Mouse (Mus musculus) gastrocnemius, postnatal 10 days (tissue): Measurements from ENCODE around the gene Gm34653. TPM values are rescaled to one million over a fixed set of nuclear protein-coding genes. Genes with fewer than 3 reads are reported as not detected.
"Not testable (repeated sequence)": the region's sequence is repeated elsewhere in the genome, so short reads cannot be mapped to it uniquely, and the experiment has no call there.

Experiments
- DNase-seq: peaks from one replicate; pipeline ENCODE4 v3.0.0; 2021; ENCODE audit warnings: mixed read lengths
- total RNA-seq, 2 experiments: library from RNA; stranded (reverse); gene quantifications; 2 replicates each; pipeline ENCODE4 v1.2.3; 2021

Gm34653 gene
- total RNA-seq, 2 experiments from 2014 or later: not detected

DNA sequence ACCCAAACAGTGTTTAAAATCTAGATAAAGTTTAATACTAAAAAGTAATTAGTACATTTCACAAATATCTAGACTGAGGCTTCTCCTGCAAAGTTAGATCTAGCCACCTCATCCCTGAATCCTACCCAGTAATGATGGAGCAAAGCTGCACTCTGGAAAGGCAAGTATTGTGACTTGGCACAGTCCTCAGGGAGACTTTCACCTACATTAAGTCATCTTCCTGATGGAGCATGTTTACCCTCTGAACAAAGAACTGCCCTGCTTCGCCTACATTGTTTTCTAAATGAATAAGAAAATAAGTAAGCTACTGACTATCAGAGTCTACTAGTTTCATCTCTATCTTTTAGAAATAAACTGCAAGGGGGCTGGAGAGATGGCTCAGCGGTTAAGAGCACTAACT lies 14.3 kb upstream of the Gm34653 start:
- DNase-seq: no peak

- peak; percentile 92 for DNase-seq
These were observed 6.9 kb upstream of the Gm34653 start, which contains the start of gene Fbxw2 for GRCm38 (mm10) chr2:34825827-34826459. TSS of gene Fbxw2 (minus strand) at chr2:34826311.

GRCm38 (mm10) chr2:34826460-34827231 lies 6.2 kb upstream of the Gm34653 start:
- DNase-seq: no peak

GRCm38 (mm10) chr2:34827591-34827990 lies 5.2 kb upstream of the Gm34653 start:
- DNase-seq: no peak

DNA sequence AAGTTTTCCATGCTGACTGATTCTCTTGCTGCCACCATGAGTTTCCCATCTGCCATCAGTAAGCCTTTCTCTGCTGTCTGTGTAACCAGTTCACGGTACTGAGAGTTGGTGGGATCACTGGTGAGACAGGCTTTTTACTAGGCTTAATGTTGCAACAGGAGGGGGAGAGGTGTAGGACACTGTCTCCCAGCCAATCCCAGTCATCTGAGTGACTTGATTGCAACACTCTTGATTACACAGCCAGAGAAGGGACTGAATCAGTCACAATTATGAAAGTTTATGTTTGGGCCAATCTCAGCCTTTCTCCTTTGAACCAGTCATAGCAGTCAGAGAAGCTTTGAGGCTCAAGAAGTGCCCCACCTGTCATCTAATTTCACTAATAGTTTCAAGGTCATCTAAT lies 4.8 kb upstream of the Gm34653 start:
- DNase-seq: no peak

GRCm38 (mm10) chr2:34830066-34830465 lies 2.7 kb upstream of the Gm34653 start:
- not testable (repeated sequence) for DNase-seq

- no peak for DNase-seq
These were observed 817 bp downstream of the Gm34653 start for GRCm38 (mm10) chr2:34833624-34834023.

GRCm38 (mm10) chr2:34835669-34836068 lies 2.9 kb downstream of the Gm34653 start:
- no peak for DNase-seq

- DNase-seq: not testable (repeated sequence)
These were observed 7.3 kb downstream of the Gm34653 start for GRCm38 (mm10) chr2:34840143-34840542.

GRCm38 (mm10) chr2:34841706-34842105 lies 8.9 kb downstream of the Gm34653 start:
- no peak for DNase-seq

- DNase-seq: peak; percentile 22
These were observed 10.6 kb downstream of the Gm34653 start for GRCm38 (mm10) chr2:34843211-34843939.

- DNase-seq: no peak
These were observed 14.9 kb downstream of the Gm34653 start for GRCm38 (mm10) chr2:34847702-34848101.

GRCm38 (mm10) chr2:34855265-34855664 lies 22.5 kb downstream of the Gm34653 start:
- no peak for DNase-seq

- DNase-seq: no peak
These were observed 24.9 kb downstream of the Gm34653 start for GRCm38 (mm10) chr2:34857728-34858127.

DNA sequence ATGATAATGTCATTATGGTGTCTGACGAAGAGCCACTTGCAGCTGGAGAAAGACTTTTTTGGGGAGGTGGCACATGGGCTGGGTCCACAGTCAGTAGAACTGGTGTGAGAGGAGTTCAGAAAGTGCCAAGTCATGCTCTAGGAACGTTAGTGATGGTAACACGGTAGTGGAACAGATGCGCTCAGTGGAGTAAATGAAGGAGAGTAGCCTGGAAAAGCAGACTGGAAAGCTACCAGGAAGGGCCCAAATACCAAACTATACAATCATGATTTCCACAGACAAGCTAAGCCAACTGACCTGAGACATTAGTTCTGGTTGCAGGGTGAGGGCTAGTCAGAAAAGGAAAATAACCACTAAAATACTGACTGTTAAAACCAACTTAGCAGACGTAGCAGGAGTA lies 36.9 kb downstream of the Gm34653 start:
- no peak for DNase-seq

DNA sequence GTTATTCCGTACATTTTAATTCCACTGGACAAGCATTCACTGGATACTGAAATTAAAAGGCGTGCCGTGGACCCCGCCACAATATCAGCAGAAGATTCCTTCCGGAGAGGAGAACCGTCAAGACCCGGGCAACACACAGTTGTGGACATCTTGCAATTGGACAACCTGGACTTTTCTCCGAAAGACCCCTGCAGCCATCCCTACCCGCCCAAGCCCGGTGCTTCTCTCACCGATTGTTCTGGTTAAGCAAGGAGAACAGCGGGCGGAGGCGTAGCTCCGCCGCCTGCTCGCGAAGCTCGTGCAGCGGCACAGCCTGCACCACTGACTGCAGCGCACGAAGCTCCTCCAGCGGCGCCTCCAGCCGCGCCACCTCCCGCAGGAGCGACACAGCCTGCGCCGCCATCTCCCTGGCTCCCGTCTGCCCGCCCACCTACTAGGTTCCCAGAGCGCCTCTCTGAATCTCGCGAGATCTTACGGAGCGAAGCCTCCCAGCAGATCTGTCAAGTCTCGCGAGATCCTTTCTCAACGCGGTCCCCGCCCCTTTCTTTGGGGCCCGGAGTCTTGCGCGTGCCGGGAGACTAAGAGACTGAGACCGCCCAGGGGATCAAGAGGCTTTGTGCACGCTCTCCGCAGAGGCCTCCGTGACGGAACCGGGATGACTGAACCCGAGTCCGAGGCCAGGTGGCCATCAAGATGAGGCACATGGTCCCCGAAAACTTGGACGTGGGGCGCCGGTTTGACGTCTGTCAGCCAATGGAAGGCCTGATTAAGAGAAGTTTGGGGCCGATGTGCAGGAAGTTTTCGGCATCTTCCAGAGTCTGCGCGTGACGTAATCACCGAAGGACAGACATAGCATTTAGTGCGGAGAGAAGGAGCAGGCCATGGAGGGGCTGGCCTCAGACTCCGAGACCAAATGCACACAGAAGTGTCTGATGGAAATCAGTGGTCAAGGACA lies 38.0 kb downstream of the Gm34653 start:
- DNase-seq: peak; percentile 86

DNA sequence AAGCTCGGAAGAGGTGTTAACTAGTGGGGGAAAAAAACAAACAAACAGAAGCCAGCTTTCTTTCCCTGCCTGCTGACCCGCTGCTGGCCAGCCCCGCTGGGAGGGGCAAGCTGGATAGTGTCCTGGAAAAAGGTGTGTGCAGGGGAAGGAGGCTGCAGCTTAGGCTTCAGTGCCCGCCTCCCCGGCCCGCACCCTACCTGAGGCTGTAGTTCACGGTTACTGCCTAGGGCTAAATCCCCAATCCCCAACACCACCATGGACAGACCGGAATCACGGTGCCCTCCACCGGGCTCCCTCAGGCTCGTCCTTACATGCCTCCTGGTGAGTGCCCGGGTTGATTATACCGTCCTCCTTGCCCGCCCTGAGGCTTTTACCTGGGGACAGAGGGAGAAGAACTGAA lies 41.5 kb downstream of the Gm34653 start, which contains the start of gene Cutal:
Gene Cutal, plus strand, starts transcription at position 126 of the 400 bp plus-strand sequence.
- DNase-seq: no peak

GRCm38 (mm10) chr2:34874816-34875345 lies 42.1 kb downstream of the Gm34653 start, which contains the start of gene Psmd5:
TSS of gene Psmd5 (minus strand) at chr2:34874968.
- DNase-seq: no peak

DNA sequence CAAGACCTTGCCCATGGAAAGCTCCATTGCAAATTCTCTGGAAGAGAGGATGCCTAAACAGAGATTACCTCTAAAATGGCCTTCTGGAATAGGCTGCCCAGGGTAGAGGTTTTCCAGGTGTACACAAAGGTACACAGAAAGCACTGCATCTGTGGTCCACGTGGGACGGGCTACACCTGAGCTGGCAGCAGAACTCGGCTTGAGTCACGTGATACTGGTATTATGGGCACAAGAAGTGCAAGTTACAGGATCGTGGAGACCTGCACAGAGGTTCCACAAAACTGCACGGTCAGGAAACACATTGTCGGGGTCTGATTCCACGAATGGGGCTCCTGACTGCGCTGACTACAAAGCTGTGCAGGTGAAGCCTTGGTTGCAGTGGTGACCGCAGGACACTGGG lies 47.2 kb downstream of the Gm34653 start:
- DNase-seq: no peak

GRCm38 (mm10) chr2:34882757-34883156 lies 50.0 kb downstream of the Gm34653 start:
- DNase-seq: no peak

DNA sequence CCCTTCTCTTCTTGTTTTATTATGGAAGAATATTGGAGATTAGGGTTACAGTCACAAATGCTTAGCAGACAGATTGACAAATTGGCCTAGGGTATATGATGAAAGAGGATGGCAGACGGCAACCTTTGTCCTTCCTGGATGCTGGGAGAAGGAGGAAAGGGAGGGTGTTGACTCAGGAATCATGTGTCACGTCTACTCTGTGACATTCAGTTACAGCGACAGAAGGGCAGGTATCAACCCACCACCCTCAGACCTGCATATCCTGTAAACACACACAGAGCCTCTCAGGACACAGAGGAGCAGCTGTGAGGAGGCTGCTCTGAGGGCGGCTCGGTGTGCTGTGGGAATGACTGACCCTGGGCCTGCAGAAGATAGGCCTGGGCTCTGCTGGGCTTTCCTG lies 50.4 kb downstream of the Gm34653 start:
- DNase-seq: no peak
